Mouse (Mus musculus) forebrain, embryonic 10.5 days (tissue): ENCODE results near the gene Chrnb2. TPM values are rescaled to one million over a fixed set of nuclear protein-coding genes. Genes with fewer than 3 reads are reported as not detected.
"Not testable (repeated sequence)": the region's sequence is repeated elsewhere in the genome, so short reads cannot be mapped to it uniquely, and the experiment has no call there.

Source experiments
- DNase-seq: peaks from one replicate; pipeline ENCODE4 v3.0.0-alpha.2; 2017; ENCODE audit warnings: low spot score; ENCODE audit errors: extremely low spot score
- H3K27ac ChIP-seq: fragments of 300-500 bp; sonication (generic); 2 replicates; pipeline ENCODE4 v1.5.1; 2016; ENCODE audit warnings: mild to moderate bottlenecking
- H3K27me3 ChIP-seq: fragments of 300-500 bp; sonication (generic); 2 replicates; pipeline ENCODE4 v1.6.1; 2016; ENCODE audit warnings: mild to moderate bottlenecking; ENCODE audit not compliant: poor library complexity, severe bottlenecking
- H3K36me3 ChIP-seq: fragments of 300-500 bp; sonication (generic); replicated peaks from 2 replicates; pipeline ENCODE4 v1.6.1; 2016; ENCODE audit warnings: mild to moderate bottlenecking, moderate library complexity
- H3K4me1 ChIP-seq: fragments of 300-500 bp; sonication (generic); 2 replicates; pipeline ENCODE4 v1.6.1; 2016
- H3K4me3 ChIP-seq: fragments of 300-500 bp; sonication (generic); 2 replicates; pipeline ENCODE4 v1.5.1; 2016; ENCODE audit warnings: mild to moderate bottlenecking, moderate library complexity
- H3K9me3 ChIP-seq: fragments of 300-500 bp; sonication (generic); 2 replicates; pipeline ENCODE4 v1.6.1; 2016; ENCODE audit warnings: mild to moderate bottlenecking, moderate library complexity
- WGBS: fragments of 180-500 bp; shearing (Covaris S2); methylation state at CpG from one replicate; pipeline ENCODE4 v1.1.7; 2016; 5-methylcytosine and 5-hydroxymethylcytosine counted together
- polyA plus RNA-seq: library from polyadenylated mRNA; unstranded; fragments of >200 nt; fragmentation: Nextera tagmentation; extraction: Ambion mirVana; gene quantifications from 2 replicates; pipeline ENCODE4 v1.2.1, GENCODE M21; 2016

Chrnb2 gene
- 2.4 and 3.8 TPM in 2 replicates for polyA plus RNA-seq

DNA sequence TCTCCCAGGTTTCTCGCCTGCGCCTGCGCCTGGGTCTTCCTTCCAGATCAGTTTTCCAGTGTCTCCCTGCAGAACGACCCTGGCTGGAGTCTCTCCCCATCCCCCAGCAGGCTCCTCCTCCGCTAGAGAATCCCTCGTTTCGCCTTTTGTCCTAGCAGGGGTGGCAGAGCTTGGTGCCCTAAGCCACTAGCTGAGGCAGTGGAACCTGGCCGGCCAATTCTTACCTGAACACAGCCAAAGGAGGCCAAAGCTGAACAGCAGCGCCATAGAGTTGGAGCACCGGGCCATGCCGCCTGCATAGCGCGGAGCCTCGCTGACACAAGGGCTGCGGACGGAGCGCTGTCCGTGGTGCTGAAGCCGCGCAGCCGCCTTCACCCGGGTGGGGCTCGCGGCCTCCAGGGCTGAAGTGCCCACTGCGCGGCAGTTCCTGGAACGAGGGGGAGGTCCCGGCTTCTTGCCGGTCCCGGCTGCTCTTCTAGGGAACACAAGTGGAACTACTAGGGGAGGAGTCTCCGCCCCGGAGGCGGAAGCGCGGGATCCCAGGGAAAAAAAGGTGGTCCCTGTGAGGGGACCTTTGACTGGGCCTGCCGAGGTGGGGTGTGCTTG is at the start of gene Chrnb2:
Chrnb2 (minus strand) TSS at position 514 of the 606 bp plus-strand sequence.
- Histone ChIP-seq H3K27me3 (peaks cover 23% of the 10 kb centered on the region), H3K4me3 (peak within 1 kb of the TSS; percentile 49), H3K9me3 (no peaks in the 10 kb centered on the region), H3K4me1 (peaks cover 20% of the 10 kb centered on the region), H3K36me3 (peaks cover 2% of the 10 kb centered on the region; the same call in 1 of the 2 replicates), H3K27ac (peak within 1 kb of the TSS; percentile 63)
- WGBS: under 1% methylated on average over 36 of the region's 36 CpGs
- peak; percentile 80 for DNase-seq

DNA sequence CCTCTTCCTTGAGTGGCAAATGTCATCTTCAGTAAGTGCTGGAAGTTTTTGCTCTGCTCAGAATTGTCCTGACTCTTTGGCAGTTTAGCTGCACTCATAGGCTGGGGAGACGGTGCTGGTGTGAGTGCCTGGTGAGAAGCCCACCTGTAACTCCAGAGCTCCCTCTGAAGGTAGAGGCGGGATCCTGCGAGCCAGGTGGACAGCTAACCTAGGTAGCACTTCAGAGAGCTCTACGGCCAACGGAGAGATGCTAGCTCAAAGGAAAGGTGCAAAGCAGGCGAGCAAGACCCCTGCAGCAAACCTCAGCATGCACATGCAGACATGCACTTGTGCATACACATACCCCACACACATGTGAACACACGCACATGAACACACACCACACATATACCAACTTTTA is 49.6 kb upstream of the Chrnb2 start:
- H3K27me3 ChIP-seq: no peaks in the 10 kb centered on the region

DNA sequence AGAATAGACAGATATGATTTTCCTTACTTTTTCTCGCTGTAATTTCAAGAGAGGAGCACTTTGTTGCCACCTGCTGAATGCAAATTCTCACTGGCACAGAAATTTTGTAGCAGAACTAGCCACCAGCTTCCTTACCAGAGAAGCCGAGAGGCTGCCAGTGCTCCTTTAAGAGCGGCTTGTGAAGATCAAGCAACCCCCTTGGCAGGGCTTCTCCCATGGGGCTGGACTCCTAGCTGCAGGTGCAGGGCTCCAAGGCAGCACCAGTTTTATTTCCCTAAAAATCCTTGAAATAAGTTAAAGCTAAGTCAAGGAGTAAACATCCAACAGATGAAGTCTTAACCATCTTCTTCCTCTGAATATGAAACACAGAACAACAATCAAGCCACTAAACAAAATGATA is 47.7 kb upstream of the Chrnb2 start:
- DNase-seq: no peak
- no peaks in the 10 kb centered on the region for H3K4me1 ChIP-seq
- no peaks in the 10 kb centered on the region for H3K36me3 ChIP-seq
- no peaks in the 10 kb centered on the region for H3K27me3 ChIP-seq
- WGBS: 75% methylated on average over 3 of the region's 3 CpGs
- H3K9me3 ChIP-seq: no peaks in the 10 kb centered on the region; the same call in 1 of the 2 replicates
- no peak overlapping the region for H3K4me3 ChIP-seq
- H3K27ac ChIP-seq: no peak overlapping the region

More for the DNA sequence above, 49.6 kb upstream of the Chrnb2 start:
- no peak overlapping the region for H3K27ac ChIP-seq
- no peaks in the 10 kb centered on the region for H3K4me1 ChIP-seq
- 78% methylated on average over 7 of the region's 7 CpGs for WGBS
- H3K36me3 ChIP-seq: no peaks in the 10 kb centered on the region
- no peaks in the 10 kb centered on the region; the same call in 1 of the 2 replicates for H3K9me3 ChIP-seq
- H3K4me3 ChIP-seq: no peak overlapping the region
- DNase-seq: no peak

DNA sequence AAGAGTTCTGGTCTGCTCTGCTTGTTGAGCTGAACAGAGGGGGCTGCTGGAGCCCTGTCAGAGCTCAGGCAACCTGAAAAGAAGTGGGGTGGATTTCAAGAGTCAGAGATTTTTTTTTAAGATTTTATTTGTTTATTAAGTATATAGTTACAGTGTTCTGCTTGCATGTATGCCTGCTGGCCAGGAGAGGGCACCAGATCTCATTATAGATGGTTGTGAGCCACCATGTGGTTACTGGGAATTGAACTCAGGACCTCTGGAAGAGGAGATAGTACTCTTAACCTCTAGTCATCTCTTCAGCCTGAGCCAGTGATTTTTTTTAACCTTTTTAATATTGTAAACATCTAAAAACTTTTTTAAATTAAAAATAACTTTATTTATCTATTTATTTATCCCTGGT is 46.4 kb upstream of the Chrnb2 start:
- H3K27ac ChIP-seq: no peak overlapping the region
- DNase-seq: no peak
- H3K36me3 ChIP-seq: no peaks in the 10 kb centered on the region
- no peaks in the 10 kb centered on the region for H3K27me3 ChIP-seq
- H3K9me3 ChIP-seq: no peaks in the 10 kb centered on the region; the same call in 1 of the 2 replicates
- no peaks in the 10 kb centered on the region for H3K4me1 ChIP-seq
- no peak overlapping the region for H3K4me3 ChIP-seq

DNA sequence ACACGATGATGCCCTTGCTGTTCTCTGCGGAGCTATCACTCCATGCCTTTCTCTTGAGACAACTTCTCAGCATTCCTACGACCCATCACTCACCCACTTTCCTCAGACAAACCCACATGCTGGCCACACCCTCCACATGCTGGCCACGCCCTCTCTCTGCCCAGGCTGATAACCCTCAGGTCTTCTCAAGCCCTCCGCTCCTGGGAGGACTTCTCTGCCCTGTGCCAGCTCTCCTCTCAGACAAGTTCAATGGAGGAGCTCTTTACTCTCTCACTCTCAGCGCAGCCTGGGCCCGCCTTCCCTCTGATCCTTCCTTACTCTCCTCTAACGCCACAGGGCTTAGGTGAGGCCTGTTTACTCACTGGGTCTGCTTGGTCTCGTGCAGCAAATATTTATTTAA is 44.2 kb upstream of the Chrnb2 start:
- WGBS: 67% methylated on average over 9 of the region's 9 CpGs
- no peak for DNase-seq
- Histone ChIP-seq H3K27me3 (no peaks in the 10 kb centered on the region), H3K4me3 (no peak overlapping the region), H3K36me3 (no peaks in the 10 kb centered on the region), H3K27ac (no peak overlapping the region), H3K4me1 (no peaks in the 10 kb centered on the region), H3K9me3 (no peaks in the 10 kb centered on the region; the same call in 1 of the 2 replicates)

DNA sequence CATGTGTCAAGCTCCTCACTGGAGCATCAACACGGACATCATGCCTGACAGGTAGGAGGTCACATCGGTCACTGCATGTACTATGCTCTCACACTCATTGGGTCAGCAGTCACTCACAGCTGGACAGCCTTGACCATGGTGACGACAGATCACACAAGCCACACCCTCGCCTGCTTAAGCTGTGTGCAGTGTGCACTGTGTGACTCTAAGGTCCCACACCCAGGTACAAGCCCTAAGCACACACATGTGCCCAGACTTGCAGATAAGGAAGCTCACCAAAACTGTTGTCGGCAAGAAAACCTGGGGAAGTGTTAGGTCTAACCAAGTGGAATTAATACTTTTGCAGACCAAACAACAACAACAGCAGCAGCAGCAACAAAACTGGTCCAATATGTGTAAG is 43.4 kb upstream of the Chrnb2 start:
- H3K9me3 ChIP-seq: no peaks in the 10 kb centered on the region; the same call in 1 of the 2 replicates
- no peak for DNase-seq
- 86% methylated on average over 5 of the region's 5 CpGs for WGBS
- no peak overlapping the region for H3K4me3 ChIP-seq
- no peaks in the 10 kb centered on the region for H3K36me3 ChIP-seq
- no peaks in the 10 kb centered on the region for H3K27me3 ChIP-seq
- no peak overlapping the region for H3K27ac ChIP-seq
- H3K4me1 ChIP-seq: no peaks in the 10 kb centered on the region

DNA sequence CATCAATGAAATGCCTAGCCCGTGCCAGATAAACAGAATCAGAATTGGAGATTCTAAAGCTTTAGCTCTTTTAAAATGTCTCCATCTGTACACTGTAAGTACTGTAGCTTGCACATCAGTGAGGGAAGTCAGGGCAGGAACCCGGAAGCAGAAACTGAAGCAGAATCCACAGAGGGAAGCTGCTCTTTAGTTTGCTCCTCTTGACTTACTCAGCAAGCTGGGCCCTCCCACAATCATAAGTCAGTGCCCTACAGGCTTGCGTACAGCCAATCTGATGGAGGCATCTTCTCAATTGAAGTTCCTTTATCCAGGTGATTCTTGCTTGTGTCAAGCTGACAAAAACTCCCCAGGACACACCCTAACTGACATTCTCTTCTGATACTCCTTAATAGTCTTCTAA is 42.7 kb upstream of the Chrnb2 start:
- WGBS: 91% methylated on average over 3 of the region's 3 CpGs
- Histone ChIP-seq H3K27ac (no peak overlapping the region), H3K9me3 (no peaks in the 10 kb centered on the region; the same call in 1 of the 2 replicates), H3K27me3 (no peaks in the 10 kb centered on the region), H3K4me3 (no peak overlapping the region), H3K36me3 (no peaks in the 10 kb centered on the region), H3K4me1 (no peaks in the 10 kb centered on the region)
- DNase-seq: no peak

DNA sequence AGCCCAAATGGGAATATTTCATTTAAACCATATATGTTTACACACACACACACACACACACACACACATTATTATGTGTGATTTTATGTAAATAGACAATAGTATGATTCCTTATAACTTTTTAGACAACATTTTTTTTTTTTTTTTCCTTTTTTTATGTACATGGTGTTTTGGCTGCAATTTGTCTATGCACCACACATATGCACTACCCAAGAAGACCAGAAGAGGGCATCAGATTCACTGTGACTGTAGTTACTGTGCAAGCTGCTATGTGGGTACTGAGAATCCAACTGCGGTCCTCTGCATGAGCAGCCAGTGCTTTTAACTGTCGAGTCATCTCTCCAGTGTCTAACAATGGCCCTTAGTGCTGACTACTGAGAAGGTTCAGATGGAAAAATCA is 42.3 kb upstream of the Chrnb2 start:
- WGBS: 93% methylated on average over 2 of the region's 2 CpGs
- DNase-seq: no peak
- Histone ChIP-seq H3K27ac (no peak overlapping the region), H3K9me3 (no peaks in the 10 kb centered on the region; the same call in 1 of the 2 replicates), H3K27me3 (no peaks in the 10 kb centered on the region), H3K36me3 (no peaks in the 10 kb centered on the region), H3K4me1 (0 out of 2 replicates have a peak, but pooled peaks cover 2% of the 10 kb centered on the region), H3K4me3 (no peak overlapping the region)

DNA sequence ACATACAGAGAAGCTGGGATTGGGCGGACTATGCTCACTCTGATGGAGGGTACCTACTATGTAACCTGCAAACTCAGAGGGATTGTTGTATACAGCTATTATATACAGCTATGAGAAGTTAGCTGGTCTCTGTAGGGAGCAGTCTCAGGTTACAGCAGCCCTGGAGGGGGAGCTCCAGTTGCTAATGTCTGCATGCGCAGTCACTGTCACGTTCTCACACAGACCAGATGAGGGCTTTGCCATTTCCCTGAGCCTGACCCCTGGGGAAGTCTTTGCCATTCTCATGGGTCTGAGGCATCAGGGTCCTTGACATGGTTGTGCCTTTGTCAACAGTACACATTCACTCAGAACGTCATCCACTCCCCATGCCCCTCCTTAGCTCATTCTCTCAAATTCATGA is 40.7 kb upstream of the Chrnb2 start:
- 0 out of 2 replicates have a peak, but pooled peaks cover 3% of the 10 kb centered on the region for H3K4me1 ChIP-seq
- H3K27ac ChIP-seq: no peak overlapping the region
- no peaks in the 10 kb centered on the region for H3K9me3 ChIP-seq
- WGBS: 64% methylated on average over 4 of the region's 4 CpGs
- H3K36me3 ChIP-seq: no peaks in the 10 kb centered on the region
- no peak overlapping the region for H3K4me3 ChIP-seq
- DNase-seq: no peak
- H3K27me3 ChIP-seq: no peaks in the 10 kb centered on the region

DNA sequence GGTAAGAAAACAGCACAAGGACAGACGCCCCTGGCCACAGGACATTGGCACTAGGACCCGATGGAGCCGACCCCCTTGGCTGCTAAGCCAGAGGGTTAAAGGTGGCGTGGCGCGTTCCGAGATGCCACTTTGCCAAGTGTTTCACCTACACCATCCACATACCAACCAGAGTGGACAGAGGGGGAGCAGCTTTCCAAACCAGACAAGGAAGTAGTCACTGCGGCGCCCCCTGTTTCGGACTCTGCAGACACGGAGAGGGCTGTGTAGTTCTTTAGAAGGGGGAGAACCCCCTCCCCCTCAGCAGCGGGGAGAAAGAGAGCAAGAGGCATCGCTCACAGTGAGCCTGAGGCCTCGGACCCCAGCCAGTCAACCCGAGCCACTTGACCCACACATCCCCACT is 38.4 kb upstream of the Chrnb2 start:
- 71% methylated on average over 15 of the region's 15 CpGs for WGBS

DNA sequence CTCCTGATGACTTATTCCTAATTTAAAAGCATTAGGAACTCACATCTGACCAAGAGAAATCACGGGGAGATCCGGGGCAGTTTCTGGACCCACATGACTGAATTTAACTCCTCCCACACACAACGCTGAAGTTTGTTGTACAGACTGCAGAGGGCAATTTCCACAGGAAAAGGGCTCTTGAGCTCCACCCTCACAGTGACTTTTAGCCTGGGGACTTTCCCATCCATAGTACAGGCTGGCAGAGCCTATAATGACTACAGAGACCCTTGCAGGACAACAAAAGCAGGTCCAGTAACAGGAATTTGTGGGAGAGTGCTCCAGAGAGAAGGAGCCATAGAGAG is 37.0 kb upstream of the Chrnb2 start:
- DNase-seq: no peak
- H3K27me3 ChIP-seq: peaks cover 9% of the 10 kb centered on the region; the same call in 1 of the 2 replicates
- no peak overlapping the region for H3K4me3 ChIP-seq
- H3K27ac ChIP-seq: no peak overlapping the region
- no peaks in the 10 kb centered on the region for H3K36me3 ChIP-seq
- no peaks in the 10 kb centered on the region for H3K9me3 ChIP-seq
- WGBS: 52% methylated on average over 3 of the region's 3 CpGs
- H3K4me1 ChIP-seq: peaks cover 12% of the 10 kb centered on the region

More for the DNA sequence above, 38.4 kb upstream of the Chrnb2 start:
- no peaks in the 10 kb centered on the region for H3K9me3 ChIP-seq
- no peak overlapping the region for H3K27ac ChIP-seq
- peaks cover 12% of the 10 kb centered on the region for H3K4me1 ChIP-seq
- H3K4me3 ChIP-seq: no peak overlapping the region
- no peak for DNase-seq
- peaks cover 9% of the 10 kb centered on the region; the same call in 1 of the 2 replicates for H3K27me3 ChIP-seq
- no peaks in the 10 kb centered on the region for H3K36me3 ChIP-seq

DNA sequence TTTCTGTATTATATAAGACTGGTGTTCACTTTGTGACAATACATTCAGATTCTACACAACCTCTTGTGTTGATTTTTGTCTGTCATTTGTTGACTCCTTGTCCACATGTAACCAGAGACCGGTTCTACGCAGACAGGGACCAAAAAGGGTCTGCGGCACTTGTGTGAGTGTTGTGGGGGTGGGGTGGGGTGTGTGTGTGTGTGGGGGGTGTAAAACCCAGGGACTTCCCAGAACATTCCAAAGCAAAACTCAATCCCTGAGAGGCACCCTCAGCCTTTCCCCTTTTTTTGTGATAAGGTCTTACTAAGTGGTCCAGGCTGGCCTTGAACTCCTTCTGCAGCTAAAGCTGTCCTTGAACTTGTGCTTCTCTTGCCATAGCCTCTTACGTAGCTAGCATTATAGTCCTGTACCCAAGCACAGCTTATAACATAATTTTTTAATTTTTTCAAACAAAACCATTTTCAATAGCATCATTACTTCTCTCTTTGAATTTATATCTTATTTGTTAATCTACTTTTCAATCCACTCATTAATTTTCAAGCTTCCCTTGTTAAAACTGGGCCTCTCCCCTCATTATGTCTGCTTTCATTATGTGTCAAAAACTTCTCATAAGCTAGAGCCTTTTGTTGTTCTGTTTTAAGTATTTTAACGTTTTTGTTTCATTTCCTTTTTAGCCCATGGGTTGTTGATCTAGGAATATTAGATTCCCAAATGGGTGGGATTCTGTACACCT is 36.5 kb upstream of the Chrnb2 start:
- no peaks in the 10 kb centered on the region for H3K36me3 ChIP-seq
- H3K4me3 ChIP-seq: no peak overlapping the region
- peaks cover 9% of the 10 kb centered on the region; the same call in 1 of the 2 replicates for H3K27me3 ChIP-seq
- no peaks in the 10 kb centered on the region for H3K9me3 ChIP-seq
- H3K27ac ChIP-seq: no peak overlapping the region
- H3K4me1 ChIP-seq: peaks cover 12% of the 10 kb centered on the region
- DNase-seq: no peak
- WGBS: 63% methylated on average over 5 of the region's 5 CpGs

DNA sequence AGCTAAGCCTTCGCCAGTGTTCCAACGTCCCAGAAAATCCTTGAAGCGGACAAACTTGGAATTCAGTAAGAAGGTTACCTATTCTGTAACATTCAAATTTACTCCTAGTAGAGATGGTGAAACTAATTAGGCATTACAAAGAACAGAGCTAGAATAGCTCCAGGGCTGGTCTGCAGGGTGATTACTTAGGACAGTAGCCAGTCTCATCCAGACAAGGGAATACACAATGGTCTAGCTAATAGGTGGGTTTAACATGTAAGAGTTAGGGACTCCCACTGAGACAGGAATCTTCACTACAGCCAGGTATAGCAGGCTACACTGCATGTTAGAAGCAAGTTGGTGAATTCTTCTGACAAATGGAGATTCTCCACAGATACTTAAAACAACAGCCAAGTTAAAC is 35.6 kb upstream of the Chrnb2 start:
- DNase-seq: not testable (repeated sequence)

More for the DNA sequence above, 35.6 kb upstream of the Chrnb2 start:
- whole genome bisulfite sequencing: 26% methylated on average over 3 of the region's 3 CpGs
- H3K27me3 ChIP-seq, H3K9me3 ChIP-seq, H3K27ac ChIP-seq, H3K36me3 ChIP-seq, H3K4me3 ChIP-seq: not testable (repeated sequence)
- peaks cover 12% of the 10 kb centered on the region for H3K4me1 ChIP-seq
